Mouse (Mus musculus) monocyte, adult 2 months (primary cell): Measurements from ENCODE around the gene Pik3cd.

ENCODE experiments used
- DNase-seq, 2 experiments: peaks; one replicate each; pipeline ENCODE4 v3.0.0; 2022; ENCODE audit warnings: low spot score in 2 of 2, low read depth in 1 of 2

The Pik3cd gene

DNA sequence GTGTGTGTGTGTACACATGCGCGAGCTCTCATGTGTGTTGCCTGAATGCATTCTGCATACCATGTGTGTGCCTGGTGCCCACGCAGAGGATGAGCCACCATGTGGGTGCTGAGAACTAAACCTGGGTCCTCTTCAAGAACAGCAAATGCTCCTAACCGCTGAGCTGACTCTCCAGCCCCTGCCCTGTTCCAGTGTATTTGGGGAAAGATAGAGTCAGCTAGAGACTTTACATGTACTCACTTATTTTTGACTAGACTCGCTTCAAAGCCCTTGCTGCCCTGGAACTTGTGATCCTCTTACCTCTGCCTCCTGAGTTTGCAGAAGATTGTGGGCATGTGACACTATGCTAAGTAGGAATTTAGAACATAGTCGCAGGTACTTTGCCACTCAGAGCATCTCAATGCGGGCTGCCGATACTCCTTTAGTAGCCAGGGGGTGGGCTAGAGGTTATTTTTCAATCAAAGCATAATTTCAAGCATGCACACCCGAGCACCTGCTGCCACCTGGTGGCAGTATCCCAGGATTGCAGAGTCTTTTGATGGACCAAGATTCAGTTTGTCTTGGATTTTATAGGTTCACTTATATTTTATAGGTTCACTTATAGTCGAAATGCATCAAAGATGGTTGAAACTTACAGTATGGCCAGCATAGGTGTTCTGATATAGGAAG, 90.9 kb downstream of the Pik3cd start:
- DNase-seq: no peak

DNA sequence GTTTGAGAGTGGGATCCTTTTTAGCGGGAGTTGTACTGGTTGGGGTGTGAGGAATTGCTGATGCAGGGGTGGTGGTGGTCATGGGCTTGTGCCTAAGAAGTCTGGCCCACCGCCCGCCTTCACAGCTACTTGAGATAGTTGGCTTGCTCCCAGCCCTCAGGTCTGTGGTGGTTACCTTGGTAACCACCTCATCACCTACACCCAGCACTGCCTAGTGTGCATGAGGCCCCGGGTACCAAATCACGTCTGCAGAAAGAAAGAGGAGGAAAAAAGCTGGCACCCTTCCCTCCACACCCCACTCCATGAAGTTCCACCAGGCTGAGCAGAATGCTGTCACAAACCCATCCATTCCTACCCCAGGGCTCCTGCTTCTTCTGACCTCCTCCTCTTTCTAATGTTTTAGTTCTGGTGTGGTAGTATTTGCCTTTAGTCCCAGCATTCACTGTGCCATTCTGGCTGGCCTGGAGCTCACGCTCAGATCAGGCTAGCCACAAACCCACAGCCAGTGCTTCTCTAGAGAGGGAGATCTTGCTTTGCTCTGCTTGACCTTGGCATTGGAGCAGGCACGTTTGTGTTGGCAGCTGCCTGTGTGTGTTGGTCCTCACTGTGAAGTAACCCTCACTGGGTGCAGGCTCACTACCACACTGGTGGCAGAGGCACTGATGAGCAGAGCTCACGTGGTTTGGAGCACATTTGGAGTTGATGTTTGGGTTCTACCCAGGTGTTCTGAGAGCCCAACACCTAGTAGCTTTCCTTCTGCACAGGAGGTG, 92.9 kb downstream of the Pik3cd start:
- DNase-seq: no peak

DNA sequence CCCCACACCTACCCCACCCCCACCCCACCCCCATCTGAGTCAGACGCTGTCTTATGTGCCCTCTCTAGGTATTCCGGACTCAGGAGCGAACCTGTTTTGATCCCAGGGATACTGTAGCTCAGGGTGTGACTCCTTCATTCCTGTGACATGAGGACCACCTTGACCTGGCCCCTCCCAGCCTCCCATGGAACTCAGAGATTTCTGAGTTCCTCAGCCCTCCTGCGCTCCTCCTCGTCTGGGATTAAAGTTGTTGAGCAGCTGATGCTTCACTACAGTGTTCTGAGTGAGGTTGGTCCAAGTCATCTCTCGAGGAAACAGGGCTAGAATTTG, 94.1 kb downstream of the Pik3cd start:
- no peak for DNase-seq

DNA sequence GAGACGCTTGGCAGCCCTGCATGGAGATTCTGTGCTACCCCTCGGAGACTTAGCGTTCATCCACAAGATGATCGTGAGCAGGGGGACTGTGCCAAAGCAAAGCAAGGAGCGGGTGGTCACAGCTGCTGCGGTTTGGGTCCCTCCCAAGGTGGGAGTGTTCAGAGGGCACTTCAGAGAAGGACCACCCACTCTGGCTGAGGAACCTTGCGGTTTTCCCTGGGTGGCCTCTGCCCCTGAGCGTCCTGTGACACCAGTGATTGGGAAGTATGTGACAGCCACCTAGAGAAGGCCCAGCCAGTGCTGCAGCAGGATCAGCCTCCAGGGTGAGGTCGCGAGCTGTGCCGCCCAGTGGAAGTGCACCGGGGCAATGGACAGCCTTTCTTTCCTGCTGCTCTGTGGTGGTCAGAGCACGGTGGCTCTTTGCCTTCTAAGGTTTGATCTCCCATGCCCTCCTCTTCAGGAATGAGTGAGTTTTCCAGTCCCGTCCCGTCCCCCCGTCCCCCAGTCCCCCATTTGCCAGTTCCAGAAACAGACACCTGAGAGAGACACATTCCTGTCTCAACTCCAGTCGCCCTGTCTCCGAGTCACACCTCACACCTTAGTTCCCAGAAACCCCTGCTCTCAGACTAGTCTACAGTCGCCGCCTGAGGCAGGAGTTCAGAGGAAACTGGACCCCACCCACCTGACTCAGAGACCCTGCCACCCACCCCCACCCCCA, 94.6 kb downstream of the Pik3cd start:
- DNase-seq: no peak

DNA sequence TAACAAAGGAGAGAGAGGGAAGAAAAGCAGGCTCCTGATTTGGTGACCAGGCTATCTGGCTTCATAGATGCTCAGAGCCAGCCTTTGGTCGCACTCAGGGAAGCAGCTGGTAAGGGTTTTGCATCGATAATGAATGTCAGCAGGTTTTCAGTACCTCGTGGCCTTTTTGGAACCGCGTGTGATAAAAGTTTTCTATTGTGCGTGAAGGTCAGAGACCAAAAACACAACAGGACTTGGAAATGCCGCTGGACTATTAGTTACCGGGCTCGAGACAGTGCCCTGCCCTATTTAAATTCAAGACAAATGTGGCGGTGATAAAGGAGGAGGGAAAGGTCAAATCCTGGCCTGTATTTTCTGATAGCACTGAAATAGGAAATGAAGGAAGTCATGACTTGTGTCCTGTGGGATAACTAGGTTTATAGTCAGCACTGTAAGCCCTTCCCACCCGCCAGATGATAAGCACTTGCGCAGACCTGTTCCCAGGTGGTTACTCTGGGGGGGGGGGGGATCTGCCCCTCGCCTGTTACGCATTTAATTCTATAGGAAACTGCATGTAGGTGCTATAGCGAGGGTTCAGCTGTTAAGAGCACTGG, 95.5 kb downstream of the Pik3cd start:
- DNase-seq: no peak

DNA sequence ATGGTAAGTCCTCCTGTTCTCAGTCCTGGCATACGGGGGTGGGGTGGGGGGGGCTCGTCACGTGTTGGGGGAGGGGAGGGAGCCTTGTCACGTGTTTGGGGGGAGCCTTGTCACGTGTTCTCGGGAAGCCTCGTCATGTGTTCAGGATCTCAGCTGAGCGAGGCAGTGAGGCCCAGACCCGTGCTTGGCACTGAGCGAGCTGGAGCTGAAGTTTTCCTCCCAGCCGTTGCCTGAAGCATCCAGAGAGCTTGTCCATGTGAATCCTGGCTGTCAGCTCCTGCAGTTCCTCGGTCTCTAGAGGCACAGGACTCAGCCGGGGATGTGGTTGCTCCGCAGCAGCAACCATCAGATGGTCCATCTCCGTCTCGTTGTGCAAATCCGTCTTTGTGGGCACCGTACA, 96.3 kb downstream of the Pik3cd start:
- no peak for DNase-seq

DNA sequence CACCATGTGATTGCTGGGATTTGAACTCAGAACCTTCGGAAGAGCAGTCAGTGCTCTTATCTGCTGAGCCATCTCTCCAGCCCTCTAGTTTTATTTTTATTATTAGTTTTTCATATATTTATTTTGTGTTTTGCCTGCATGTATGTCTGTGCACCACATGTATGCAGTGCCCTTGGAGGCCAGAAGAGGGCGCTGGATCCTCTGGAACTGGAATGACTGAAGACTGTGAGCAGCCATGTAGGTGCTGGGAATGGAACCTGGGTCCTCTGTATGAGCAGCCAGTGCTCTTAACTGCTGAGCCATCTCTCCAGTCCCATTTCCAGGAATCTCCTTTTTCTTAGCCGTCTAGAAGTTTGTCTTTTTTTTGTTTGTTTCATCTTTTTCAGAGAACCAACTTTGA, 97.9 kb downstream of the Pik3cd start:
- no peak for DNase-seq

DNA sequence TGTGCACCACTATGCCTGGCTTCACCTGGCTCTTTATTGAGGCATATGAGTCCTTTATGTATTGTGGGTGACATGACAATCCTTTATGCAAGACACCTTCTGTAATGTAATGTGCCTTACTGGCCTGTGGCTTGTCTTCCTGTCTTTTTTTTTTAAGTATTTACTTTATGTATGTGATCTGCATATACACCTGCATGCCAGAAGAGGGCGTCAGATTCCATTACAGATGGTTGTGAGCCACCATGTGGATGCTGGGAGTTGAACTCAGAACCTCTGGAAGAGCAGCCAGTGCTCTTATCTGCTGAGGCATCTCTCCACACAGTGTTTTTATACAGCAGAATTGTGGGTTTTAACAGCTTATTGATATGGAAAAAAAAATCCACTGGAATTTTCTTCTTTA, 98.5 kb downstream of the Pik3cd start:
- no peak for DNase-seq

DNA sequence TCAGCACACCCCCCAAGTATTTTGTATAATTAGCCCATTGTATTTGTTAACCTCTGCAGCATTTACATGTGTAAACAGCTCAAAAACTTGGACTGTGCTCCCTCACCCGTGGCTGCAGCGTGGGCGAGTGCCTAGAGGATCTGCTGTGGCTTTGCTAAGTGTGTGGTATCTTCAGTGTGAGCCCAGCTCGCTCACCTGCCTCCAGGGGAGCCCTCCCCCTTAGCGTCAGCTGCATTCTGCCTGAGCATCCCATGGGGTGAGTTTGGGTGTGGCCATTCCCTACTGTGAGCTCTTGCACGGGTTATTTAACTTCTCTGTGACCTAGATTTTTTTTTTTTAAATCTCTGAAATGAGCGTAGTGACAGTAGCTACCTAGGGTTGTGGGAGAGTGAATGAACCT, 100.1 kb downstream of the Pik3cd start:
- DNase-seq: no peak

DNA sequence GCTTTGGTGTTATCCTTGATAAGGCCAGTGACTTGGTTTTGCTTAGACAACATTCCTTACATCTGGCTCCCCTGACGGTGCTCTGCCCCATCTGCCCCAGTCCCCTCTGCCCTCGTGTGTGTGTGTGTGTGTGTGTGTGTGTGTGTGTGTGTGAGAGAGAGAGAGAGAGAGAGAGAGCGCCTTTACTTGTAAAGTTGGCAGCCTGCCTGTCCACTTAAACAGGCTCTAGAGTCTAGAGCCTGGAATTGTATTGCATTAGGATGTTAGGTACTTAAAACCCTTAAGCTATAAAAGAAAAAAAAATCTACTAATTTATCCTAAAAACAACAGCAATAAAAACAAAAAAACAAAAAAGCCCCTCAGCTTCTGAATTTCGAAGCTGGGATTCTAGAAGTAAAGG, 100.9 kb downstream of the Pik3cd start:
- no peak for DNase-seq

DNA sequence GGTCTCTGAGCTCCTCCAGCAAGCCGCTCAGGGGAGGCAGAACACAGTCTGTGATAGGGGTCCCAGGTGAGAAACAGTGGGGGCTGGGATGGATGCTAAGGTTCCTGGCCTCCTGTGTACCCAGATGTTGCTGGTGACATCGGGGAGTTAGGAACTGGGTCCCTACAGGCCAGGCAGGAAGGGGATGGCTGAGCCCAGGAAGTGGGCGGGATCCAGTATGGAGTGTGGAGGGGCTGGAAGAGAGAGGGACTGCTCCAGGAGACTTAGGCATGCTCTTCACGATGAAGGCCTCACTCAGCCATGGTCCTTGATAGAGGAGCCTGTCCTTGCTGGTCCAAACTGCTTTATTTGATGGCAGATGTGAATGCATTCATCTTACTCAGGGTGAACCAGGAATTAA, 102.2 kb downstream of the Pik3cd start:
- no peak for DNase-seq

DNA sequence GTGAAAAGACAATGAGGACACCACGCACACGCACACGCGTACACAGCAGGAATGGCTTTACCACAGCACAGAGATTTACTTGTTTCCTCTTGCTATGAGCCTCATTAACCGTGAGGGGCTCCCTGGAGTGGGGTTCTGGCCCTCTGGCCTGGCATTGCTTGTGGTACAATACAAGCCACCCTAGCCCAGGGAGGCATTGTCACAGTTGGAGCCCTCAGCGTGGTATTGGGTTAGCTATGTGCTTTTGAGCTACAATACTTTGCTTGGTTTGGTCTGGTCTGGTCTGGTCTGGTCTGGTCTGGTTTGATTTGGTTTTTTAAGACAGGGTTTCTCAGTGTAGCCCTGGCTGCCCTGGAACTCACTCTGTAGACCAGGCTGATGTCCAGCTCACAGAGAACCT, 102.8 kb downstream of the Pik3cd start:
- DNase-seq: no peak
